Mouse (Mus musculus) ES-E14 (cell line): ENCODE data around the gene Hba-a2. TPM values are rescaled to one million over a fixed set of nuclear protein-coding genes. Genes with fewer than 3 reads are reported as not detected.

Source experiments
- DNase-seq: peaks from one replicate; pipeline ENCODE4 v3.0.0-alpha.2; 2013; ENCODE audit warnings: low read depth, low spot score
- H3K27ac ChIP-seq: 2 replicates; pipeline ENCODE4 v1.5.1; 2012; ENCODE audit warnings: low read depth, mild to moderate bottlenecking, low read length, moderate library complexity, mixed read lengths; ENCODE audit not compliant: poor library complexity, insufficient read depth, severe bottlenecking
- H3K36me3 ChIP-seq: 2 replicates; pipeline ENCODE4 v1.6.1; 2012; ENCODE audit warnings: mild to moderate bottlenecking, low read length, moderate library complexity, mixed read lengths; ENCODE audit not compliant: control insufficient read depth, poor library complexity, insufficient read depth, severe bottlenecking
- H3K4me1 ChIP-seq, 2 experiments: fragments of 150-350 bp in 1 of 2; sonication (generic) in 1 of 2; 2 replicates each; pipeline ENCODE4 v1.6.1; 2012; ENCODE audit warnings: low read length in 2 of 2, mild to moderate bottlenecking in 1 of 2, mixed read lengths in 1 of 2; ENCODE audit not compliant: control insufficient read depth in 2 of 2, insufficient read depth in 2 of 2, poor library complexity in 1 of 2
- H3K4me3 ChIP-seq, 2 experiments: fragments of 150-350 bp in 1 of 2; sonication (generic) in 1 of 2; 2 replicates each; pipeline ENCODE4 v1.5.1; 2012; ENCODE audit warnings: low read length in 2 of 2, low read depth in 1 of 2, mild to moderate bottlenecking in 1 of 2, mixed read lengths in 1 of 2; ENCODE audit not compliant: insufficient read depth in 1 of 2, poor library complexity in 1 of 2, severe bottlenecking in 1 of 2
- H3K9ac ChIP-seq: 2 replicates; pipeline ENCODE4 v1.6.1; 2012; ENCODE audit warnings: low read depth, mild to moderate bottlenecking, low read length, mixed read lengths; ENCODE audit not compliant: poor library complexity, insufficient read depth, severe bottlenecking
- H3K9me3 ChIP-seq: fragments of 150-350 bp; sonication (generic); 2 replicates; pipeline ENCODE4 v1.6.1; 2012; ENCODE audit warnings: low read depth, mild to moderate bottlenecking, low read length; ENCODE audit not compliant: control insufficient read depth, insufficient read depth
- CHD2 ChIP-seq: IDR thresholded peaks from 2 replicates; pipeline ENCODE4 v1.6.1; 2014; ENCODE audit warnings: mild to moderate bottlenecking, low read depth, low read length, inconsistent platforms
- HCFC1 ChIP-seq: IDR thresholded peaks from 2 replicates; pipeline ENCODE4 v1.6.1; 2012; ENCODE audit warnings: low read length, inconsistent platforms, borderline replicate concordance; ENCODE audit not compliant: insufficient read depth
- MAFK ChIP-seq: IDR thresholded peaks from 2 replicates; pipeline ENCODE4 v1.6.1; 2014; ENCODE audit warnings: mild to moderate bottlenecking, low read depth, low read length, inconsistent platforms; ENCODE audit not compliant: insufficient read depth
- ZC3H11A ChIP-seq: IDR thresholded peaks from 2 replicates; pipeline ENCODE4 v1.6.1; 2012; ENCODE audit warnings: low read depth, mild to moderate bottlenecking, inconsistent platforms, low read length, borderline replicate concordance
- ZNF384 ChIP-seq: IDR thresholded peaks from 2 replicates; pipeline ENCODE4 v1.6.1; 2012; ENCODE audit warnings: low read depth, low read length, inconsistent platforms
- in situ Hi-C, 2 experiments: fragments of 600-800 bp; cut with MboI; formaldehyde crosslinking; loops; one replicate each; pipeline ENCODE4 v1.15.1; 2025; ENCODE audit warnings: low sequenced_read_pairs in 2 of 2, inconsistent platforms in 1 of 2; ENCODE audit not compliant: unreplicated experiment in 2 of 2
- total RNA-seq: library from RNA; depleted of rRNA; stranded (reverse); fragments of 300-350 nt; gene quantifications from 2 replicates; pipeline ENCODE4 v1.2.3, GENCODE M21; 2012

The Hba-a2 gene
- total RNA-seq, 1 experiment = 1.1 TPM

GRCm38 (mm10) chr11:32268952-32269351, 27.3 kb upstream of the Hba-a2 start:
- no peak overlapping the region for H3K9ac ChIP-seq
- H3K4me3 ChIP-seq = no peak overlapping the region
- H3K4me1 ChIP-seq = no peaks in the 10 kb centered on the region
- H3K27ac ChIP-seq = no peak overlapping the region
- DNase-seq = no peak
- no peaks in the 10 kb centered on the region for H3K9me3 ChIP-seq
- TF ChIP-seq ZC3H11A (no peak), HCFC1 (no peak)
- in situ Hi-C loops = no loop called here
- no peaks in the 10 kb centered on the region for H3K36me3 ChIP-seq

- in situ Hi-C loops = no loop called here
- Histone ChIP-seq H3K9ac (no peak overlapping the region), H3K9me3 (no peaks in the 10 kb centered on the region), H3K4me1 (no peaks in the 10 kb centered on the region), H3K36me3 (no peaks in the 10 kb centered on the region), H3K27ac (no peak overlapping the region), H3K4me3 (no peak overlapping the region)
- no peak for TF ChIP-seq MAFK
- no peak for TF ChIP-seq ZNF384
- TF ChIP-seq ZC3H11A = no peak
- no peak for TF ChIP-seq CHD2
- TF ChIP-seq HCFC1 = no peak
- DNase-seq = no peak
Observed at GRCm38 (mm10) chr11:32271178-32271577, 25.1 kb upstream of the Hba-a2 start.

GRCm38 (mm10) chr11:32276347-32276746, 19.9 kb upstream of the Hba-a2 start, which contains the start of gene Hba-x:
Gene Hba-x (plus strand): TSS chr11:32276400.
- no peak for DNase-seq
- no peak within 1 kb of the TSS for H3K9ac ChIP-seq
- in situ Hi-C loops = no loop called here
- no peaks in the 10 kb centered on the region for H3K9me3 ChIP-seq
- no peaks in the 10 kb centered on the region for H3K36me3 ChIP-seq
- no peak within 1 kb of the TSS for H3K4me3 ChIP-seq
- no peak within 1 kb of the TSS for H3K27ac ChIP-seq
- H3K4me1 ChIP-seq = no peaks in the 10 kb centered on the region; a peak in 1 of 4 replicates
- TF ChIP-seq MAFK = no peak
- no peak for TF ChIP-seq HCFC1
- TF ChIP-seq CHD2 = no peak
- TF ChIP-seq ZNF384 = no peak
- no peak for TF ChIP-seq ZC3H11A

- no peak for DNase-seq
- no peak overlapping the region for H3K27ac ChIP-seq
- H3K9me3 ChIP-seq = no peaks in the 10 kb centered on the region
- TF ChIP-seq MAFK (no peak), CHD2 (no peak), HCFC1 (no peak), ZC3H11A (no peak), ZNF384 (no peak)
- no peaks in the 10 kb centered on the region; a peak in 1 of 4 replicates for H3K4me1 ChIP-seq
- peak overlapping the region; percentile 10 to 41; a peak in 3 of 4 replicates for H3K4me3 ChIP-seq
- no peaks in the 10 kb centered on the region for H3K36me3 ChIP-seq
- in situ Hi-C loops = no loop called here
- no peak overlapping the region for H3K9ac ChIP-seq
Observed at GRCm38 (mm10) chr11:32277736-32278457, 18.4 kb upstream of the Hba-a2 start.

- no peaks in the 10 kb centered on the region; a peak in 1 of 4 replicates for H3K4me1 ChIP-seq
- in situ Hi-C loops = no loop called here
- TF ChIP-seq MAFK (peak; percentile 65), ZC3H11A (no peak)
- DNase-seq = no peak
- no peak overlapping the region for H3K9ac ChIP-seq
- no peaks in the 10 kb centered on the region for H3K36me3 ChIP-seq
- no peak overlapping the region for H3K27ac ChIP-seq
- H3K4me3 ChIP-seq = no peak overlapping the region
- H3K9me3 ChIP-seq = no peaks in the 10 kb centered on the region
Observed at GRCm38 (mm10) chr11:32278458-32278957, 17.8 kb upstream of the Hba-a2 start.
